Mouse (Mus musculus) kidney, adult 9 months (tissue): ENCODE measurements around the gene Gm21897.
"Not testable (repeated sequence)": the region's sequence is repeated elsewhere in the genome, so short reads cannot be mapped to it uniquely, and the experiment has no call there.

Experiments used
- DNase-seq: peaks from one replicate; pipeline ENCODE4 v3.0.0; 2022

Gm21897 gene

DNA sequence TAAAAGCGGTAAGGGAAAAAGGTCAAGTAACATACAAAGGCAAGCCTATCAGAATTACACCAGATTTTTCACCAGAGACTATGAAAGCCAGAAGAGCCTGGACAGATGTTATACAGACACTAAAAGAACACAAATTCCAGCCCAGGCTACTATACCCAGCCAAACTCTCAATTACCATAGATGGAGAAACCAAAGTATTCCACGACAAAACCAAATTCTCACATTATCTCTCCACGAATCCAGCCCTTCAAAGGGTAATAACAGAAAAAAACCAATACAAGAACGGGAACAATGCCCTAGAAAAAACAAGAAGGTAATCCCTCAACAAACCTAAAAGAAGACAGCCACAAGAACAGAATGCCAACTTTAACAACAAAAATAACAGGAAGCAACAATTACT is at the start of gene Gm21897:
Gene Gm21897, plus strand, starts transcription at position 301 of the 400 bp plus-strand sequence.
- not testable (repeated sequence) for DNase-seq

DNA sequence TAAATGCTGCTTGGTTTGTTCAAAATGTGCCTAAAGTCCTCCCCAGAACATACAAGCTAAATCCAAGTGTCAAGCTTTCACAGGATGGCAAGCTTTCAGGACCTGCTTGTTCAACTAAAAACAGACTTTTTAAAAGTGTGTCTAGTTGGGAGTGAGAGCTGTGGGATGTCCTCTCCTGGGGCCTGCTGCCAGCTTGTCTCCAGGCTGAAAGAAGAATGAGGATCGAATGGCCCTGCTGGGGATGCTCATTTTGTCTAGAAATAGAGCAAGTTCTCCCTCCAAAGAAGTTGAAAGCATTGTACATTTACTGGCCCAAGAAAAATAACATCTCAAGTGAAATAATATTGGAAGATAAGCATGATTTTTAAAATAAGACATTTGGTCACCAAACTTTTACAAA is 45.0 kb upstream of the Gm21897 start:
- DNase-seq, result no peak

DNA sequence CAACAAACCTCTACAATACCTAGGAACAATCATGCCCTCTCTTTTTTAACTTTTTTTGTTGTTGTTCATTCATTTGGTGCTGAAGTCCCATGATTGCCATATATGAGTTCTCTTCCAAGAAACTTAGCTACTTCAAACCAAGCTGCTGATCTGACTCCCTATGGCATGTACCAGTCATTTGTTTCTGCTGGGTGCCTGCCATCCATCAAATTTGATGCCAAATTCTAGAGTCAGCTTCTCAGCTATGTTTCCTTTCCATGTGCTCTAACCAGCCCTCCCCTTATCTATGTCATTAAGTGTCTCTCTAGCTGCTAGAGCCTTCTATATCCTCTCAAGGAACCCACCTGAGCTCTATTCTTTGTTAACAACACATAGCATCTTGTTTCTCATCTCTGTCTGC is 39.8 kb upstream of the Gm21897 start:
- no peak for DNase-seq

DNA sequence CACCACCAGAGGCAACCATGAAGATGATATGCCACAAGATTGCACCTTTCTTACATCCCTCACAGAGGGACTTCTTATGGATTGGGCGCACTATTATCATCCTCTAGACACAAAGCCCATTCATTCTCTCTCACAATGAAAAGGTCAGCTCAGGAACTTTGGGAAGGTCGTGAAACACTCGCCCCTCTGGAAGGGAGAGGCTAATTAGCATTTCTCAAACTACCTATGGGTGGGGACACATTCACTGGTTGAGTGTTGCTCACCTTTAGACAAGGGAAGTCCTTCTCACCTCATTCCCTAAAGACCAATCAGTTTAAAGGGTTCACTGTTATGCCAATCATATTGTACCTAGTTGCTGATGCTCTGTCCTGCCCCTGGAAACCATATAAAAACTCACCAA is 24.2 kb upstream of the Gm21897 start:
- DNase-seq, result no peak

DNA sequence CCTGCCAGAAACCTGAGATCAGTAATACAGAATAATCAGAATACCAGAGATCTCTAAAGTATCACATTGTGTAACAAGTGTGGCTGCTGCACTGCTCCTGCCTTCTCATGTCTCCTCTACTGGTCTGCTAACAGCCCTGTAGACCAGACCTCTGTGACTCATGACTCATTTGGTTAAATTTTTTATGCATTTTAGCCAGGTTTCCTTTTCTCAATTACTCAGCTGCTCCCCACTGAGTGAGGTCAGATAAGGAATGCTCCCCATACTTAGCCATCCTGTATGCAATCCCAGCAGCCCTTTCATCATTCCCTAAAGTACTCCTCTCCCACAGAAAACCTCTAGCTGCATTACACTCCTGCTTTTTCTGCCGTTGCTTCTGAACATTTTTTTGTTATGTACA is 23.0 kb upstream of the Gm21897 start:
- DNase-seq, result no peak

DNA sequence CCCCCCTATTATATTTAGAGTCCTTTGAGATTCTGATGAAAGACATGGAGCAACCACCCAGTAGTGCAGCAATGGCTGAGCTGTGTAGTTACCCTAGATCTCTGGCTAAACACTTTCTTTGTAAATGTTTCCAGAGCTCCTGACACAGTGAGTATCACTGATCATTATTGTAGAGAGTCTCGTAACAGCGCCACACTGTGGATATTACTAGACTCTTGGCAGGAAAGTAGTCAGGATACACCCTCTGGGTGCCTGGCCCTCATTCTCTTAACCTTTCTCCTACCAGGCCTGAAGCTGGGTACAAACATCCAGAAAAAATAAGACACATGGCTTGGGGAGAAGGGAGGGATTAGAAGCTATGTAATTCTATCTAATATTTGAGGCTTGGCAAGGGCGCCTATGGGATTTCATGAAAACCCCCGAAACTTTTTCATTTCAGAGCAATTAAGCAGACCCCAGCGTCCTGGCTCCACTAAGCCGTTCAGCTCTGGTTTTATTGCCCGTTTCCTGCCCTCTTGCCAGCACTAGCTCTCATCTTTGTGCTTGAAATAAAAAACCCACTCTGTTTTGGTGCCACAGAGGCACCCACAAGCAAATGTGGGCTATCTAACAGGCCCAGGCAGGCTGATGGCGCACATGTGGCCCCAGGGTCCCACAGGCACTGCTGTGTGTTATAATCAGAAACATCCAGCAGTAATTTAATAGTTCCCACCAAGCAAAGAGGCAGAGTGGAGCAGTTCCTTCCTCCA is 22.2 kb upstream of the Gm21897 start:
- peak; percentile 41 for DNase-seq

DNA sequence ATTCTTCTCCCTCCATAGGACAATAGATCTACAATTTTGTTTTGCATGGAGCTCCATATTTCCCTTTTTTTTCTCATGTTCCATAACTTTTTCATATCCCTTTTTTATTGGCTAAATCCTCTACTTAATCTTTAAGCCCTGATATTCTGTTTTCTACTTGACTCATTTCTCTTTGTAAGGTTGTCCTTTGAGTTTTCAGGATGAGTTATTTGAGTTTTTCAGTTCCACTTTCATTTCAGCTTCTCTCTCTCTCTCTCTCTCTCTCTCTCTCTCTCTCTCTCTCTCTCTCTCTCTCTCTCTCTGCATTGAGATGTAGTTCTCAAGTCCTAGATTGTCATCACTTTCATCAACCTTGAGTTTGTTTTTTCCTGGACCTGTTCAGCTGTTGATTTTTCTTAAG is 17.3 kb downstream of the Gm21897 start:
- DNase-seq, result no peak

DNA sequence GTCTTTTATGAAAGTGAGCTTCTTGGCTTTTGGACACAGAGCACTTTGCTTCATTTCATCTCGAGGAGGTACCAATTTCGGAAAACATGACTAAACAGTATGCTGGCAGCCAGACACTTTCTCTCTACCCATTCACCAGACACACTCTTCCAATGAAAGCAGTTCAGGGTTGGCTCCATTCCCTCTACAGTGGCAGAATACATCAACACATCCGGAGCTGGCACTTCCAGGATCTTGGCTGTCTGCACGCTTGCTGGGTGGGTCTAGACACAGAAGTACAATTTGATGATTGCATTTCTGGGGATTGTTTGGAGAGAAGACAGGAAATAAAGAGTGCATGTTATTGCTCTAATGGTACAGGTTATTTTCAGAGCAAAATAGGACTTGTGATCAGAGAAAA is 21.8 kb downstream of the Gm21897 start:
- peak; percentile 22 for DNase-seq

DNA sequence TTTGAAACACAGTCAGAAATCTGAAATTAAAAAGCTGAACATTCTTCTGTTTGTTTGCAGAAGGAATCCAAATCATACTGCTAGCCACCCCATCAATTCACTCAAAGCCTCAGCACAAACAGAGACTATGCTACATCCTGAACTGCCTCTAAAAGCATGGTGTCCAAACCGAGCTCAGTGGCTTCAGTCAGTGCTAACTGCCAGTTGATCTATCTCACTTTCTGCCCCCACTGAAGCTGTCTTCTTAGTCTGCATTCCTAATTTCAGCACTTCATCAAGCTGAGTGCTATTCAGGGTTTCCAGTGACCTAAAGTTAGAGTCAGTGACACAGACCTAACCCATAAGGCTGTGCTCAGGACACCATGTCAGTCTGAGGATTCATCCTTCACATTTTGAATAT is 28.8 kb downstream of the Gm21897 start:
- DNase-seq, result no peak

DNA sequence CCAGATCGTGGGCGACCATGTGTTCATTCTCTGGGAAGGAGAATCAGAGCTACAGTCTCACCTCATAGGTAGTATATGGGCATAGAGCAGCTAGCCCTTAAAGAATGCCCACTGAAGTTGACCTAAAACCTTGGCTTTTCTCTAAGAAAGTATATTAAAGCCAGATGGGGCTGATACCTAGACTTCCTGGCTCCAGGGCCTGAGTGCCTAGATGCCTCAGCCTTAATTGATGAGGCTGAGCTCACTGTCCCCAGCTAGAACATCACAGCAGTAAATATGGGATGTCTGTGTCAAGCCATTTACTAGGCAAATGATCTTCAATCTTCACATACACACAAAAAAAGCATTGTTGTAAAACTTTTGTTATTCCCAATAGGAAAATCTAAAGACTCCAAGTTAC is 32.1 kb downstream of the Gm21897 start:
- DNase-seq, result no peak

DNA sequence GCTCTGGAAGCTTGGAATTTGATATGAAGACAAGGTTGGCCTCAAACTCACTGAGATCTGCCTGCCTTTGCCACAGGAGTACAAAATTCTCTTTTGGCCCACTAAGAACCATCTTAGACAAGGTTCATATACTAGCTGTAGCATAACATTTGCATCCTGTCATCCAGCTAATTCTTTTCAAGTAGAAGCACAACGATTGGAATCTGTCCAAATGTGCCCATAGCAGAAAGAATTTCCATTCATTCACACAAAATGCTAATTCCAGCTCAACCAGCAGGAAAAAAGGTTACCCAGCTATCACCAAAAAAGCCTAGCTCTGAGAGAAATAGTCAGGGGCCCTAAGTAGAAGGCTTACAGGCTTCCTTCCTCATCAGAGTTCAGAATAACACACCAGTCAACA is 34.0 kb downstream of the Gm21897 start:
- DNase-seq, result no peak

DNA sequence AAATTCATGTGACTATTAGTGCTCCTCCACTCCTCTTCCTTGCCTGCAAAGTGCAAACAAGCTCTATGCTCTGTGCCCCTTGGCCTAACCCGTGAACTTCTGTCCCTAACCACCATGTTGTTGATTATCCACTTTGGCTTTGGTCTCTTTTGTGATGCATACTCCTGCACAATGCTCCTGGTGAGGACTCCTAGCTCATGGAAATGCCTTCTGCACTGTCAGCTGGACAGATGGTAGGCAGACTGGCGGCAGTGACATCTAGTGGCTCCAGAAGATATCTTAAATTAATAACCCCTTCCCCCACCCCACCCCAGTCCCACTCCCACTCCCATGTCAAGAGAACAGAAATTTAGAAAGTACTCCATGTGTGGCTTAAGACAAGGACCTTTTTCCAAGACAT is 35.1 kb downstream of the Gm21897 start:
- DNase-seq, result no peak

DNA sequence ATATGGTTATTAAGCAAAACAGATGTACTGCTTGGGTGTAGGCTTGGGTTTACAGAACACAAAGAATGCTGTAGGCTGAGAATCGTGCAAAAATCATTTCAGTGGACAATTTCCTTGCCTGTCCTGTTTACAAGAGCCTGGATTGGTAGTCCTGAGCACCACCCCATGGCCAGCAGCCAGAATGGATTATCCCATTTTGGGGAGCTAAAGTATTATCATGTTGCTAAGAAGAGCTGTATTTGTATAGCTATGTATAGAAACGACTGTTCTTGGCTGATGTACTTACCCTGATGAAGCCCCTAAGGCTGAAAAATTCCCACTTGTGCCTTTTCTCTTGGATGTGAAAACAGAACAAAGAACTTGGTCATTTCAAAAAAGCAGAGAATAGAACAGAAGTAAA is 37.6 kb downstream of the Gm21897 start:
- no peak for DNase-seq

DNA sequence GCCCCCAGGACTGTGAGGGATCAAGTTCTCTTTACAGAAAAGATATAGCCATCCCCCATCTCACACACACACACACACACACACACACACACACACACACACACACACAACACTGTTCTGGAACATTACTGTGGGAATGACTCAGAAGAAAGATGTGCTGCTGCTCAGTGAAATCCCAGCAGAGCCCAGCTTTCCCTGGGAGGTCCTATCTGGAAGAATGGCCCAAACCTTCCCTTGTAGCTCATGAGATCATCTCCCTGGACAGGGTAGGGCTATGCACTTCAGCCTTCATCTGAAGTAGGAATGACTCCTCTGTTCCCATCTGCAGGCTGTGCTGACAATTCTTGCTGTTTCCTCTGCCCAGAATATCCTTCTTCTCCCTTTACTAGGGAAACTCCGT is 38.1 kb downstream of the Gm21897 start:
- no peak for DNase-seq

DNA sequence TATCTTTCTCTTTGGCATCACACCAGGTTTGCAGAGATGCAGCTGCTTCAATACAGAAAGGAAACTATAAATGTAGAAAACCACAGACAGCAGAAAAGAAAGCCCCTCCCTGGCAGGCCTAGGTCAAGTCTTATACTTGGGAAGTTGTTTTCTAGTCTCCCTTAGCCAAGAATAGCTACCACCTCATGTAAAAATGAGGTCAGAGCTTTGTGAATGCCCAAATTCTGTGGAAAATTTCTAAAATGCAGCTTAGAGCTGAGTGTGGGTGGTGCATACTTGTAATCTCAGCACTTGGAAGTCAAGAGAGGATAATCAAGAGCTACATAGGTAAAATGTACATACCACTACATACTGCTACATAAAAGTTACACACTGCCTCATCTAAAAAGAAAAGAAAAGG is 40.5 kb downstream of the Gm21897 start:
- no peak for DNase-seq

DNA sequence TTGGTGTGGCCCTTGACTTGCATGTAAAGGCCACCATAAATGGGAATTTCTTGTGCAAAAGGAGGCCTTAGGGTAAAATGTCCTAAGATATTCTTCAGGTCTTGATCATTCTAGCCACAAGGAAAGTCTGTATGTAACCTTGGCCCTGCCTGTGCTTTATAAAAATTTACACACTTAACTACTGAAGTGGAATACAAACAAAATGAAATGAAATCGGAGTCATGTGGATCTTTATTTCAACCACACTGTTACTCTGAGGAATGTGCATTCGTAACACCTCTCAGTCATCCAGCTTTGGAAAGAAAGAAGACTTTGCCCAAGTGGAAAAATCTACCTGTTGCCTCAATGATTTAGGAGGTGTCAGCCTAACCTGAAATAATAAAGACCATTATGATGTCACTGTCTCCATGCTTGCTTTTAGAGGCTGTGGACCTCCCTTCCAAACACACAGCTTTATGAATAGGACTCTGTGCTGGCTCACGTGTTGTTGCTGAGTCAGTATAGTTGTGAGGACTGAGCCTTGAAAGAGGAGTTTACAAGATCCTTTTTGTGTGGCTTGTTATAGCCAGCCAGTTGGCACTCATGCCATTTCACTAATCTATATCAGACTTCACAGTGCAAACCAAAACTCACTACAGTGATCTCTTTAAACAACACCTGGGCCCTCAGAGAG is 42.0 kb downstream of the Gm21897 start:
- DNase-seq, result no peak

DNA sequence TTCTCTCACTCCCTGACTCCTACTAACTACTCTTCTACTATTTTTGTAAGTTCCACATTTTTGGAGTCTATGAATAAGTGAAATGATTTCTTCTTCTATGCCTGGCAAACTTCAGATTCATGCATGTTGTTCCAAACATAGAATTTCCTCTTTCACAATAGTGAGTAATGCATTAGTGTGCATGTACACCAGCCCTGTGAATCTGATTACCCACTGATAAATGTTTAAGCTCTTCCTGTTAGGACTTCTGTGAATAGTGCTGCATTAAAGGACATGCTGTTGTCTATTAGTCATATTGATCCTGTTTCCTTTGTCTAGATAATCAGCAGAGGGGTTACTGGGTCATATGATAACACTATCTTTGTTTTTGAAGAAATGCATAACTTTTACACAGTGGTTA is 43.6 kb downstream of the Gm21897 start:
- DNase-seq, result no peak
